Mouse (Mus musculus) adrenal gland, adult 2 months (tissue): ENCODE measurements at regions not wholly inside any gene's neighbourhood (a gene's known extent, or its start where the extent isn't known, plus 50 kb on each side); places are given as distances from the start of the nearest gene placed in this dataset.

Experiments used
- DNase-seq: peaks from one replicate; pipeline ENCODE4 v3.0.0; 2021

GRCm38 (mm10) chr14:76964046-76964445 lies 72.5 kb upstream of the Ccdc122 start:
- DNase-seq, result peak; percentile 27

- no peak for DNase-seq
These were observed 77.7 kb upstream of the Ccdc122 start for GRCm38 (mm10) chr14:76958875-76959274.

- DNase-seq, result no peak
These were observed 79.4 kb upstream of the Ccdc122 start for GRCm38 (mm10) chr14:76957136-76957535.

- no peak for DNase-seq
These were observed 83.4 kb upstream of the Ccdc122 start for GRCm38 (mm10) chr14:76953171-76953570.

GRCm38 (mm10) chr14:76951450-76951849 lies 85.1 kb upstream of the Ccdc122 start:
- DNase-seq, result peak; percentile 91

- DNase-seq, result peak; percentile 22
These were observed 87.2 kb upstream of the Ccdc122 start for GRCm38 (mm10) chr14:76949388-76949787.

GRCm38 (mm10) chr14:76948948-76949347 lies 87.6 kb upstream of the Ccdc122 start:
- peak; percentile 81 for DNase-seq

GRCm38 (mm10) chr14:76948481-76948880 lies 88.1 kb upstream of the Ccdc122 start:
- DNase-seq, result no peak

- peak; percentile 85 for DNase-seq
These were observed 89.4 kb upstream of the Ccdc122 start for GRCm38 (mm10) chr14:76947148-76947547.

- peak; percentile 63 for DNase-seq
These were observed 90.9 kb upstream of the Ccdc122 start for GRCm38 (mm10) chr14:76945626-76946025.

GRCm38 (mm10) chr14:76941474-76942212 lies 94.9 kb upstream of the Ccdc122 start:
- no peak for DNase-seq

- no peak for DNase-seq
These were observed 96.1 kb upstream of the Ccdc122 start for GRCm38 (mm10) chr14:76940507-76940906.

- no peak for DNase-seq
These were observed 99.9 kb upstream of the Ccdc122 start for GRCm38 (mm10) chr14:76936671-76937070.

- DNase-seq, result peak; percentile 56
These were observed 100.5 kb upstream of the Ccdc122 start for GRCm38 (mm10) chr14:76936051-76936450.

GRCm38 (mm10) chr14:76935453-76935852 lies 101.1 kb upstream of the Ccdc122 start:
- peak; percentile 46 for DNase-seq

- DNase-seq, result no peak
These were observed 103.7 kb upstream of the Ccdc122 start for GRCm38 (mm10) chr14:76932890-76933289.

GRCm38 (mm10) chr14:76931398-76931797 lies 105.2 kb upstream of the Ccdc122 start:
- no peak for DNase-seq

- no peak for DNase-seq
These were observed 107.0 kb upstream of the Ccdc122 start for GRCm38 (mm10) chr14:76929562-76929961.

- DNase-seq, result no peak
These were observed 107.9 kb upstream of the Ccdc122 start for GRCm38 (mm10) chr14:76928706-76929105.

- no peak for DNase-seq
These were observed 109.2 kb upstream of the Ccdc122 start for GRCm38 (mm10) chr14:76927245-76927806.

- DNase-seq, result no peak
These were observed 110.2 kb upstream of the Ccdc122 start for GRCm38 (mm10) chr14:76926416-76926815.

GRCm38 (mm10) chr14:76922399-76922939 lies 114.1 kb upstream of the Ccdc122 start:
- no peak for DNase-seq

GRCm38 (mm10) chr14:76918091-76918490 lies 118.5 kb upstream of the Ccdc122 start:
- DNase-seq, result no peak
